Mouse (Mus musculus) bone marrow macrophage, adult 2 months (primary cell): Measurements from ENCODE around the gene Bpifa6. TPM values are rescaled to one million over a fixed set of nuclear protein-coding genes. Genes with fewer than 3 reads are reported as not detected.
A peak's percentile ranks its signal among the peaks of the same experiment; 100 is the strongest.
"Not testable (repeated sequence)": the region's sequence is repeated elsewhere in the genome, so short reads cannot be mapped to it uniquely, and the experiment has no call there.

ENCODE experiments used
- H3K27ac ChIP-seq: 2 replicates; pipeline ENCODE4 v1.5.1; 2012; ENCODE audit warnings: low read depth, low read length; ENCODE audit not compliant: insufficient read depth
- H3K4me1 ChIP-seq: 2 replicates; pipeline ENCODE4 v1.6.1; 2012; ENCODE audit warnings: low read length; ENCODE audit not compliant: control insufficient read depth, insufficient read depth
- H3K4me3 ChIP-seq: 2 replicates; pipeline ENCODE4 v1.5.1; 2012; ENCODE audit warnings: mild to moderate bottlenecking, low read length, moderate library complexity; ENCODE audit not compliant: insufficient read depth
- CTCF ChIP-seq: IDR thresholded peaks from 2 replicates; pipeline ENCODE4 v1.5.1; 2012; ENCODE audit warnings: low read depth, mild to moderate bottlenecking, low read length, moderate library complexity
- POLR2A ChIP-seq: IDR thresholded peaks from 2 replicates; pipeline ENCODE4 v1.6.1; 2012; ENCODE audit warnings: mild to moderate bottlenecking, low read depth, low read length, borderline replicate concordance
- polyA plus RNA-seq: library from polyadenylated mRNA; stranded (reverse); fragments of >200 nt; gene quantifications from 2 replicates; pipeline ENCODE4 v1.2.4, GENCODE M21; 2012; ENCODE audit not compliant: missing spikeins, insufficient read depth, insufficient read length

The Bpifa6 gene
- polyA plus RNA-seq, 1 experiment: not detected

DNA sequence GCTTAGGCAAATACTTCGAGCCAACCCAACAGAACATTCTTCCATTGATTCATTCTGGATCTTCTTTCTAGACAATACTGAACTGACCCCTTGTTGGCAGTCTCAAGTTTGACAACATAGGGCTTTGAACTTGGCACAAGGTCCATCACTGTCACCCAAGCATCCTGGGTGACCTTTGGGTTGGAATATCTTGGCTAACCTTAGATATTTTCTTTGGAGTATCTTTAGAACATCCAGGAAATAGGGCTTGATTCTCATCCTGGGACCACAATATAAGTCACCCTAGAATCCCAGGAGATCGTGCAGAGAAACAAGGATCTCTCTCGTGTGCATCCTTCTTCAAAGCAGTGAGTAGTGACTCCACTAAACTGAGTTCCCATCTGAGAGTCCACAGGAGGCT is 33.2 kb downstream of the Bpifa6 start, which contains the start of gene Bpifa2:
TSS of gene Bpifa2 (plus strand) at position 301 of the 400 bp plus-strand sequence.
- TF ChIP-seq POLR2A: no peak
- TF ChIP-seq CTCF: no peak
- Histone ChIP-seq H3K4me3 (no peak within 1 kb of the TSS), H3K27ac (no peak within 1 kb of the TSS), H3K4me1 (no peaks in the 10 kb centered on the region)

DNA sequence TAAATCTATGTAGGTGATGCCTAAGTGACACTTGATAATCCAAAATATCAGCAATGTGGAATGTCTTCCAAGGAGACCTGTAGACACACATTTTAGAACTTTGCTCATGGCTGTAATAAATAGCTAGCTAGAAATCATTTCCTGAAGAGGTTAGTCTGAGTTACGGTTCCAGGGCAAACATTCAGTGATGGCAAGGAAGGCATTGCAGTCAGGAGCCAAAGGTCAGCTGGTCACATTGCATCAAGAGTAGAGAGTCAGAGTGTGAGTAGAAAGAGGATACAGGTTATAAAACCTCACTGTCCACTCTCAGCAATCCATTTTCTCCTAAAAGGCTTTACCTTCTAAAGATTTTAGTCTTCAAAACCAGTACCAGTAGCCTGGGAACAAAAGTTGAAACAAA is 43.2 kb downstream of the Bpifa6 start:
- TF ChIP-seq POLR2A (no peak), CTCF (no peak)
- Histone ChIP-seq H3K4me3 (no peak overlapping the region), H3K27ac (no peak overlapping the region), H3K4me1 (no peaks in the 10 kb centered on the region)

DNA sequence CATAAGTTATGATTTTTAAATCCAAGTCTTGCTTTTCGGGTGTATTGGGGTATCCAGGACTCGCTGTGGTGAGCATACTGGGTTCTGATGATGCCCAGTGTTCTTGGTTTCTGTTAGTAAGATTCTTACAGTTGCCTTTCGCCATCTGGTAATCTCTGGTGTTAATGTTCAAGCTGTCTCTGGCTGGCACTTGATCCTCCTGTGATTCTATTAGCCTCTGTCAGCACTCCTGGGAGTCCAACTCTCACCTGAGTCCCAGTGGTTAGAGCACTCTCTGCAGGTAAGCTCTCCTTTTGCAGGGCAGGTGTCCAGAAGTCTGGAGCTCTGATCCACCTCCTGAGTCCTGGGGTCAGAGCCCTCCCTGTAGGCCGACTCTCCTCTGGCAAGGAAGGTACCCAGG is 49.9 kb downstream of the Bpifa6 start:
- H3K27ac ChIP-seq, H3K4me3 ChIP-seq, H3K4me1 ChIP-seq: not testable (repeated sequence)

DNA sequence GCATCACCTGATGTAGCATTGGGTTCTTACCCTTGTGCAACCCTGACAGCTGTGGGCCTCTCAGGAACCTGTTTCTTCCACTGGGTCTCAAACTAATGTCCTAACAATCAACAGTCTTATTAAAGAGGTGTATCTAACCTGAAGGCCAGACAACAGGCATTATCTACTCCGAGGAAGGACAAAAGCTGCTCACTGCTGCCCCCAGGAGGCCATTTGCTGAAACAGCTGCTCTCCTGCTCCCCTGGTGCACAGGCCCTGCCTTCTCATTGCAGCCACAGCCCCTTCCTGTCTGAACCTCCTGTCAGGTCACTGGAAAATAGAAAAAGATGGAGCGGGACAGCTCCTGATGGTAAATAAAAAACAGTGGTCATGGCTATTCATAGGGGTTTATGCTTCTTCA is 64.2 kb downstream of the Bpifa6 start:
- TF ChIP-seq POLR2A (no peak), CTCF (peak; percentile 53)
- no peak overlapping the region for H3K27ac ChIP-seq
- H3K4me3 ChIP-seq: no peak overlapping the region
- H3K4me1 ChIP-seq: no peaks in the 10 kb centered on the region

DNA sequence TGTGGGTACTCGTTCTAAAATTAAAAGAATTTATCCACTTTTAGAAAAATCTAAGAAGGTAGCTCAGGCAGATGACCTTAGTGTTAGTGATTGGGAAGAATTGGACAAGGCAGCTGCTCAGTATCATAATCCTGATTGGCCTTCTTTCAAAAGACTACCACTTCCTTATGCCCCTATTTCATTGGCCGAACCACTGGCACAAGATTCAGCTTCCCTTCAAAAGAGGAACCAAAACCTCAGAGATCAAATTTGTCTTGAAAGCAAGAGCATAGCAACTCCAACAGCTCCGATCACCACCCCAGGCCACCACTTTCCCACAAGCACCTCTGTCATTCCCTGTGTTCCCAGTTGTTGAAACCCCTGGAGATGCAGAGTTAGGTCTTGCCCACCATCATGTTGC is 70.0 kb downstream of the Bpifa6 start:
- Histone ChIP-seq H3K4me1 (peaks cover 2% of the 10 kb centered on the region; the same call in 1 of the 2 replicates), H3K4me3 (no peak overlapping the region), H3K27ac (no peak overlapping the region)
- TF ChIP-seq POLR2A (no peak), CTCF (no peak)

Other genes starting within 250 kb of the Bpifa6 start
- gene Mapre1, start 233.7 kb upstream of the Bpifa6 start, polyA plus RNA-seq: 93.2 and 93.8 TPM in 2 replicates
- not detected in 2 replicates for gene Efcab8, start 195.0 kb upstream of the Bpifa6 start, polyA plus RNA-seq
- not detected in 2 replicates for gene Sun5, start 103.9 kb upstream of the Bpifa6 start, polyA plus RNA-seq
- not detected in 2 replicates for gene Bpifb2, start 99.9 kb upstream of the Bpifa6 start, polyA plus RNA-seq
- not detected in 2 replicates for gene Bpifb6, start 74.6 kb upstream of the Bpifa6 start, polyA plus RNA-seq
- gene Bpifb3, start 56.7 kb upstream of the Bpifa6 start, polyA plus RNA-seq: not detected in 2 replicates
- gene Bpifb4, start 36.7 kb upstream of the Bpifa6 start, polyA plus RNA-seq: not detected in 2 replicates
- not detected in 2 replicates for gene Bpifa2, start 33.3 kb downstream of the Bpifa6 start, polyA plus RNA-seq
- not detected in 2 replicates for gene Bpifa3, start 155.4 kb downstream of the Bpifa6 start, polyA plus RNA-seq
- not detected in 2 replicates for gene Bpifa1, start 167.9 kb downstream of the Bpifa6 start, polyA plus RNA-seq
- gene Bpifa5, start 187.7 kb downstream of the Bpifa6 start, polyA plus RNA-seq: not detected in 2 replicates
- not detected in 2 replicates for gene Bpifb1, start 215.9 kb downstream of the Bpifa6 start, polyA plus RNA-seq
- not detected in 2 replicates for gene Bpifb5, start 248.8 kb downstream of the Bpifa6 start, polyA plus RNA-seq